Mouse (Mus musculus) embryo, embryonic 10.5 days (tissue): ENCODE results near the gene Icam1.
A peak's percentile ranks its signal among the peaks of the same experiment; 100 is the strongest.

Experiments
- DNase-seq: peaks from one replicate; pipeline ENCODE4 v3.0.0-alpha.2; 2015; ENCODE audit warnings: low spot score

The Icam1 gene

DNA sequence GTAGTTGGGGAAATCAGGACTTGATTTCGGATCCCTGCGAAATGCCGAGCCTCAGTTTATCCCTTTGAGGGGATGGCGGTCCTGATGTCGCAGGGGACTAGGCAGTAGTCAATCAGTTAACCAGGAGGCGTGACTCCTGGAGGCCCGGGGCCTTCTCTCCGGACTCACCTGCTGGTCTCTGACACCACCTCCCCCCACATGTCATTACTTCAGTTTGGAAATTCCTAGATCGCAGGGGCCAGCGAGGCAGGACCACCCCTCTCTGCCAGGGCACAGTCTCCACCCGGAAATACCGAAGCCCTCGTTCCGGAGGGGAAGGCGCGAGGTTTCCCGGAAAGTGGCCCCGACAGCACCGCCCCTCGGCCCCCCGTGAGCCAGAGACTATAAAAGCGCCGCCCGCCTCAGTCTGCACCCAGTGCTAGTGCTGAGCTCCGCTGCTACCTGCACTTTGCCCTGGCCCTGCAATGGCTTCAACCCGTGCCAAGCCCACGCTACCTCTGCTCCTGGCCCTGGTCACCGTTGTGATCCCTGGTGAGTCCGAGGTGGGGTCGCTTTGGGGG lies at the start of gene Icam1:
Icam1 (plus strand) TSS at position 415 of the 560 bp plus-strand sequence.
- DNase-seq = no peak

DNA sequence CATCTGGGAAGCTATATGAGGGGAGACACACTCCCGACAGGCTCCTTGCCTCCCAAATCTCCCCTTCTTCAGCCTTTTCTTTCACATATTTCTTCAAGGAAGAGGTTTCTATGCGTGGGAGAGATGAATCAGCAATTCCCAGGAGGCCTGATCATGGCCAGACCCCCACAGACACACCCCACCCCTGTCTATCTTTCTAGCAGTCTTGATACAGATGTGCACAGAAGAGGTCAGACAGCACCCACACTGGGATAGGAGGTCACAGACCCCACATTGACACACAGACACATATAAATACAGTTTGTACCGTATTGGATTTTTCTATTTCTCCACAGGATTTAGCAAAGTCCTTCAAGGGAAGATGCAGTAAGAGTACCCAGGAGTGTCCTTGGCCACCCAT lies 49.8 kb upstream of the Icam1 start:
- no peak for DNase-seq

DNA sequence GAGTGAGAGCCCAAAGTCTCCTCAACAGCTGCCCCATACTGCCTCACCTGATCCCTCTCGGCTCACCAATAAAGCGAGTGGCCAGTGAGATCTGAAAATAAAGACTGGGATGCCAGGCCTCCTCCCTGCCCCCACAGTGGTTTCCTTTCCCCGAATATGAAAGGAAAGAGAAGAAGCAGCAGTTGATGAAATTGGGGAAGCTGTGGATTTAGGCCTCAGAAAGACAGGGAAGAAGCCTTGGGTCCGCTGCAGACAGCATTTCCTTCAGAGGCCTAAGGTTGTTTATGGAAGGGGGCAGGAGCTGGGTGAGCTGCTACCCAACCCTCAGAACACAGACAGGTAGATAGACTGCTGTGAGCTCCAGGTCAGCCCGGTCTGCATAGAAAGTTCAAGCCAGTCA lies 49.0 kb upstream of the Icam1 start:
- DNase-seq = no peak

DNA sequence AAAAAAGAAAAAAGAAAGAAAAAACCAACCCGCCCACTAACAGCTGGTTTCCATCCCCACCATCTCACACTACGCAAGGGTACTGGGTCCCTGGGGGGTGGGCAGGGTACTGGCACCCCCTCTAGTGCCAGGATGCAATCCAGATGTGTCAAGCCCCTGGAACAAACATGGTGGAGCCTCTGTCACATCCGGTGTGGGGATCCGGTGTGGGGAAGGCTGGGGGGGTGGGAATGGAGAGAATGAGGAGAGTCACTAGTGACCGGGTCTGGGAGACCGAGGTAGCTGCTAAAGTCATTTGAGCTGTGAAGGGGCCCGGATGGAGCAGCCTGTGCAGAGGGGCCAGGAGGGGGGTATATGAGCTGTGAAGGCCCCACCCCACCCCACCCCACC lies 44.0 kb upstream of the Icam1 start:
- peak; percentile 40 for DNase-seq

DNA sequence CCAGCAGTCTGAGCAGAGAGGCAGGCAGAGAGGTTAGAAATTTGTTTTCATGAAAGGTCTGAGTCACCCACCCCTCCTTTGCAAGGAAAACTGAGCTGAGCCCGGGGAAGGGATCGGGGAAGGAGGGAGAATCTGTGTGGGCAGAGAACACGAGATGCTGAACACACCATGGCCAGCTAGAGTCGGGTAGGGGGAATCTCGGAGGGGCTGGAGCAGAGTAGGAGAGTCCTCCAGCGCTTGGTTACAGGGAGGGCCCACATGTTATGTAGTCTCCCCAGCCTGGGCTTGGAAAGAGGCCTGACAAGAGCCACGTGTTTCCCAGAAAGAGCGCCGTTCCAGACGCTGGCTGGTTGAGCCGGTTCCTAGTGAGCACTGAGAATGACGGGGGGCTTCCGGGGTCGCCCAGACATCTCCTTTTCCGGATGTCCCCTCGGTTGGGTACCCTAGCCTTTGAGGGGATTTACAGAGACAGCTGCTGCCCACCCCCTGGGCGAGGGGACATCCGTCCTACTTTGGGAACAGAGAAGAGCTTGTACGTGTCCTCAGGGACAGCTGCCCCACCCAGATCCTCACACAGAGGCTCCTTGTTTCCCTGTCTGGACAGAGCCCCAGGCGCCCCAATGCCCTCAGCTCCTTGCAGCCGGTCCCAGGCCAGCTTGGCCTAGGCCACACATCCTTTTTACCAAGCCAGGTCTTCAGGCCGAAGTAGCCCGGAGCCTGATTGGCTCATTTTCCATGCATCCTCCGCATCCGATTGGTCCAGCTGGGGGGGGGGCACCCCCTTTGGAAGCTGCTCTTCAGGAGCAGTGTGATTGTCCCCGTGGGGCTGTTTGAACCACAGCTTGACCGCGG lies 43.4 kb upstream of the Icam1 start:
- peak; percentile 69 for DNase-seq

DNA sequence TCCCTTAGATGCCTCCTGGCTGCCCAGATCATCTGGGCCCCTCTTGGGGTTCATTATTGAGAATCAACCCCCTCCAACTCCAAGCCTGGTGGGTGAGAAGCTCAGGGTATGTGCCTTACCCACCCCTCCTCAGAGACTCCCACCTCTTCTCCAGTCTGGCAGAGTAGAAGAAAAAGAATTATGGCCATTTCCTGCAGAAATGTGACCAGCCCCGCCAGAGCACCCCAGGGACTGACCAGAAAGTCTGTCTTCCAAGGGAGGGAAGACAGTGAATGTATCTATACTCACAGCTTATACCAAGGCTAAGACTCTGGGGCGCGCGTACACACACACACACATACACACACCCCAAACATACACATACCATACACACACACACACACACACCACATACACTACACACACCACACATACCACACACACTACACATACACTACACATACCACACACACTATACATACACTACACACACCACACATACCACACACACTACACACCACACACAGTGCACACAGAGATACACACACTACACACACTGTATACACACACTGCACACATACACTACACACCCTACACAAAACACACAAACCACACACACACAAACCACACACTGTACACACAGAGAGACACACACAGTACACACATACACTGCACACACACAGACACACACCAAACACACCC lies 42.6 kb upstream of the Icam1 start:
- no peak for DNase-seq

DNA sequence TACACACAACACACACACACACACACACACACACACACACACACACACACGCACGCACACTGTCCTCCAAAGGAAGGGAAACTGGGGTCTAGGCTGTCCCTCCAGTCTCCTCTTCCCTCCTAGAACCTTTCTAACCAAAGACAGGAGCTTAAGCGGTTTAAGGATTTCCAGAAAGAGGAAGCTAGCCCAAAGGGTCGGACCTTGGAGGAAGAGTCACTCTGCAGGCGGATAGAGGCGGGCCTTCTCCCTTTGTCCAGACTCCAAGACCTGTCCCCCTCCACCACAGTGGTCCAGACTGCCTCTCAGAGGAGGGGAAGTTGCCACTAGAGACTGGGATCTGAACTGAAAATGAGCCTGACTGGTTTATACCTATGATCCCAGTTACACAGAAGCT lies 42.1 kb upstream of the Icam1 start:
- peak; percentile 39 for DNase-seq

GRCm38 (mm10) chr9:20975431-20976215 lies 40.2 kb upstream of the Icam1 start:
- DNase-seq = peak; percentile 77

- DNase-seq = peak; percentile 90
These were observed 39.4 kb upstream of the Icam1 start, which contains the start of gene S1pr2 for GRCm38 (mm10) chr9:20976216-20976960. S1pr2 (minus strand) TSS chr9:20976781.

DNA sequence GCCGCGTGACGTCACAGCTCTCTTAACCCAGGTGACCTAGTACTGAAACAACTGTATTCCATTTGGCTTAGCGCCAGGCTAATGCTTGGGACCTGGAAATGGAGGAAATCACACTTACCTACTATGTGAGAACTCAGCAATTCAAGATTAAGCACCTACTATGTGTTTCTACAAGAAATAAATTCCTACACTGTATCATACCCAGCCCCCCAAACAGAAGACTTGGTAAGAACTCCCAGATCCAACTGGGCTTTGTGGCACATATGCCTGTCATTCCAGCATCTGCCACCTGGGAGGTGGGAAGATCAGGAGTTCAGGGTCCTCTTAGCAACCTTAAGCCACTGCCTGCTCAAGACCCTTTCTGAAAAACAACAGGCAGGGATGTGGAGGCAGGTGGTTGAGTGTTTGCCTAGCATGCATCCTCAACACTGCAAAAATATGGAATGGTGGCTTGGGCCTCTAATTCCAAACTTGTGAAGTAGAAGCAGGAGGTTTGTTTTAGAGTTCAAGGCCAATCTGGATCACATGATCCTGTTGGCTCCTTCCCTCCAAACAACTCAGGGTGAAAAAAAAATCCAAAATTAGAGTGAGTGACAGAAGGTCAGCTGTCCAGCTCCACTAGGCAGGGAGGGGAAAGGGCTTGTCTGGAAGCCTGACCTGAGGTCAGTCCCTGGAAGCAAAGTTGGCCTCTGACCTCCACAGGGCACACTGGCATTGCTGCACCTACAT lies 38.7 kb upstream of the Icam1 start:
- DNase-seq = peak; percentile 66

DNA sequence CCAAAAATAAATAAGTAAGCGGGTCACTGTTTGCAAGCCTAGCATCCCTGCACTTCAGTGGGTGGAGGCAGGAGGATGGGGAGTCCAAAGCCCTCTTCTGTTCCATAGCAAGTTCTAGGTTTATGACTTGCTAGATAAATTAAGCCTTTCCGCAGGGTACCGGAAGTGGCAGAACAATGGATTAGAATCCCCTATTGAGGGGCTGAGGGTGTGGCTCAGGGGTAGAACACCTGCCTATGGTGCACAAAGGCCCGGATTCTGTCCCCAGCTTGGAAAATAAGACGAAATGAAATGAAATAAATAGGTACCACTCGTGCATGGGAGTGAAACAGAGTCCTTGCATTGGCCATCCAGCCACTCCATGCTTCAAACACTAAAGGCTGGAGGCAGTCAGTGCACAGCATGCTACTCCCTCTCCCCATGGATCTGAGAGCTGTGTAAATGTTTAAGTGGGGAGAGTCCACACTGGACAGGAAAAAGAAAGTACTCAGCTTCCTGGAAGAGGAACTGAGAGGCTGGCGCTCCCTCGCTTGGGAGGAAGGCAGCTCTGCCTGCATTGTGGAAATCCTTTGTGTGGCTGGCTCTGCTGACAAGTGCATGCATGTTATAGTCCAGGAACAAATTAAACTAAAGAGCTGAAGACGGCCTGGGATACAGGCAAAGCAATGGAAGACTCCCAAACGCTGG lies 37.2 kb upstream of the Icam1 start:
- no peak for DNase-seq

- no peak for DNase-seq
These were observed 36.6 kb upstream of the Icam1 start for GRCm38 (mm10) chr9:20979181-20979580.

DNA sequence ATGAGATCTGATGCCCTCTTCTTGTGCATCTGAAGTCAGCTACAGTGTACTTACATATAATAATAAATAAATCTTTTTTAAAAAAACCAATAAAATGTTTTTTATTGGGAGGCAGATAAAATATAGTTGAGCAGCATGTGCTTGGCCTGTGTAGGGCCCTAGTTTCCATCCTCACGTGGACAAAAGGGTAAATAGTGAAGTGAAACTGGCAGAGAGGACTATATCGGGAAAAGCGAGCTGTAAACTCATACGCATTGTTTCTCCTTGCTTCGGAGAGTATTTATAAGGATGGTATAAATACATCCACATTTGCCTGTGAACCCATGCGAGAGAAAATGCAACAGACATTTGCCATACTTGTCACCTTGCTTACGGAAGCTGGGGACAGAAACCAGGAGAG lies 36.0 kb upstream of the Icam1 start:
- no peak for DNase-seq

- DNase-seq = no peak
These were observed 33.6 kb upstream of the Icam1 start for GRCm38 (mm10) chr9:20982171-20982570.

GRCm38 (mm10) chr9:20983169-20983568 lies 32.6 kb upstream of the Icam1 start:
- DNase-seq = no peak

GRCm38 (mm10) chr9:20986952-20987686 lies 28.7 kb upstream of the Icam1 start:
- no peak for DNase-seq

DNA sequence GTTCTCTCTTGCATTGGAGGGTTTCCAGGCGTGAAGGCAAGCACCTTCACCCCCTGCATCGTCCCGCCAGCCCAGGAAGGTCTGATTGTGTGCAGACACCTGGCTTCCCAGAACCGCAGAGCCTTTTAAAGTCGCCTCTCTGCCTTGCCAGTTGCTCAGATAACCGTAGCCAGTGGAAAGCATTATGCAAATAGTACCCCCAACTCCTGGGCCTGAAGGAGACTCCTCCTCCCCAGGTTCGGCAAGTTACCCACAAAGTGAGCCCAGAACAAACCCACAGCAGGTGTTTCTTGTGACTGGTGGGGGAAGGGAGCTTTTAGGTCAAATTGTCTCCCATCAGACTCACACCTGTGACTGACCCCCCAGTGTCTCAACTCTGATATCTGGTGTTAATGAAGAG lies 27.8 kb upstream of the Icam1 start:
- DNase-seq = no peak

- peak; percentile 55 for DNase-seq
These were observed 24.9 kb upstream of the Icam1 start for GRCm38 (mm10) chr9:20990861-20991260.

GRCm38 (mm10) chr9:20991587-20991986 lies 24.2 kb upstream of the Icam1 start:
- no peak for DNase-seq
